Mouse (Mus musculus) myocyte (in vitro differentiated cells): ENCODE measurements around the gene Hfm1.

Source experiments
- E2F4 ChIP-seq: IDR thresholded peaks from one replicate; pipeline ENCODE4 v1.6.1; 2011; ENCODE audit warnings: mild to moderate bottlenecking, control low read depth, moderate library complexity; ENCODE audit not compliant: insufficient read depth
- MAX ChIP-seq: IDR thresholded peaks from one replicate; pipeline ENCODE4 v1.6.1; 2011; ENCODE audit warnings: low read depth, mild to moderate bottlenecking, control low read depth
- MYOD1 ChIP-seq, 3 experiments: IDR thresholded peaks; one replicate each; pipeline ENCODE4 v1.6.1; 2011; ENCODE audit warnings: control low read depth in 2 of 3, low read depth in 2 of 3, mild to moderate bottlenecking in 2 of 3, moderate library complexity in 1 of 3; ENCODE audit not compliant: insufficient read length in 2 of 3, control insufficient read depth in 1 of 3
- POLR2A ChIP-seq: IDR thresholded peaks from one replicate; pipeline ENCODE4 v1.6.1; 2011; ENCODE audit warnings: low read depth, mild to moderate bottlenecking, control low read depth, moderate library complexity; ENCODE audit not compliant: insufficient read length
- POLR2AphosphoS2 ChIP-seq: IDR thresholded peaks from one replicate; pipeline ENCODE4 v1.6.1; 2011; ENCODE audit warnings: low read depth, control low read depth; ENCODE audit not compliant: insufficient read length
- REST ChIP-seq: IDR thresholded peaks from one replicate; pipeline ENCODE4 v1.6.1; 2011; ENCODE audit warnings: mild to moderate bottlenecking, control low read depth, moderate library complexity; ENCODE audit not compliant: insufficient read depth, insufficient read length
- SRF ChIP-seq: IDR thresholded peaks from one replicate; pipeline ENCODE4 v1.6.1; 2011; ENCODE audit warnings: low read depth; ENCODE audit not compliant: control insufficient read depth, insufficient read length
- TCF12 ChIP-seq: IDR thresholded peaks from one replicate; pipeline ENCODE4 v1.6.1; 2011; ENCODE audit warnings: mild to moderate bottlenecking, control low read depth; ENCODE audit not compliant: poor library complexity, insufficient read depth, severe bottlenecking
- USF1 ChIP-seq: IDR thresholded peaks from one replicate; pipeline ENCODE4 v1.6.1; 2011; ENCODE audit warnings: low read depth, mild to moderate bottlenecking, control low read depth, moderate library complexity

- no peak for TF ChIP-seq REST
- TF ChIP-seq POLR2A = no peak
- no peak for TF ChIP-seq USF1
- no peak for TF ChIP-seq E2F4
- TF ChIP-seq TCF12 = no peak
- TF ChIP-seq MYOD1 (IDR thresholded peaks at IDR 0.05; ENCODE audit: control insufficient read depth in 1 of 3, insufficient read length in 2 of 3, low read depth in 2 of 3) = no peak
- no peak for TF ChIP-seq POLR2AphosphoS2
- no peak for TF ChIP-seq MAX
- TF ChIP-seq SRF = no peak
Observed at GRCm38 (mm10) chr5:106960451-106960850, 34.3 kb upstream of the Hfm1 start.
